Mouse (Mus musculus) C2C12 (cell line): Measurements from ENCODE around the gene Ttc21a. TPM values are rescaled to one million over a fixed set of nuclear protein-coding genes. Genes with fewer than 3 reads are reported as not detected.

ENCODE experiments used
- H3K27me3 ChIP-seq: one replicate; pipeline ENCODE4 v1.6.1; 2011; ENCODE audit not compliant: control insufficient read depth, insufficient read depth, insufficient read length
- H3K36me3 ChIP-seq: one replicate; pipeline ENCODE4 v1.6.1; 2011; ENCODE audit not compliant: control insufficient read depth, insufficient read depth
- H3K4me3 ChIP-seq: one replicate; pipeline ENCODE4 v1.5.1; 2011; ENCODE audit warnings: mild to moderate bottlenecking, control low read depth; ENCODE audit not compliant: poor library complexity, insufficient read depth, severe bottlenecking
- H3K79me2 ChIP-seq: one replicate; pipeline ENCODE4 v1.6.1; 2011; ENCODE audit not compliant: control insufficient read depth, insufficient read depth
- H3K79me3 ChIP-seq: one replicate; pipeline ENCODE4 v1.6.1; 2011; ENCODE audit warnings: low read depth, control low read depth
- H3ac ChIP-seq: one replicate; pipeline ENCODE3; 2011; ENCODE audit warnings: low read depth; ENCODE audit not compliant: control insufficient read depth, insufficient read length
- CEBPB ChIP-seq: IDR thresholded peaks from one replicate; pipeline ENCODE4 v1.6.1; 2011; ENCODE audit warnings: low read depth, mild to moderate bottlenecking, control low read depth, moderate library complexity
- CTCF ChIP-seq: IDR thresholded peaks from one replicate; pipeline ENCODE4 v1.5.1; 2011; ENCODE audit not compliant: control insufficient read depth, insufficient read depth, insufficient read length
- FOSL1 ChIP-seq: IDR thresholded peaks from one replicate; pipeline ENCODE4 v1.8.0; 2011; ENCODE audit warnings: mild to moderate bottlenecking, low read length; ENCODE audit not compliant: poor library complexity, insufficient read depth, severe bottlenecking
- MAX ChIP-seq: IDR thresholded peaks from one replicate; pipeline ENCODE4 v1.6.1; 2011; ENCODE audit warnings: mild to moderate bottlenecking, control low read depth
- MYOD1 ChIP-seq: IDR thresholded peaks from one replicate; pipeline ENCODE4 v1.6.1; 2011; ENCODE audit warnings: low read depth; ENCODE audit not compliant: control insufficient read depth, insufficient read length
- MYOG ChIP-seq: IDR thresholded peaks from one replicate; pipeline ENCODE4 v1.6.1; 2011; ENCODE audit not compliant: control insufficient read depth, insufficient read length; ENCODE audit errors: extremely low read depth
- USF1 ChIP-seq: IDR thresholded peaks from one replicate; pipeline ENCODE4 v1.6.1; 2011; ENCODE audit warnings: low read depth, mild to moderate bottlenecking, control low read depth, moderate library complexity
- polyA plus RNA-seq: library from polyadenylated mRNA; unstranded; fragments of >200 nt; fragmentation: generic; extraction: Trizol; gene quantifications from one replicate; pipeline ENCODE4 v1.2.1, GENCODE M21; 2012; ENCODE audit warnings: missing spikeins

Gene Ttc21a
- polyA plus RNA-seq, 1 experiment = 0.06 TPM

- H3K79me2 ChIP-seq = no peaks in the 10 kb centered on the region
- no peak overlapping the region for H3ac ChIP-seq
- no peak overlapping the region for H3K4me3 ChIP-seq
These were observed 79.5 kb downstream of the Ttc21a start for GRCm38 (mm10) chr9:120016956-120017355.

More at GRCm38 (mm10) chr9:120016956-120017355, 79.5 kb downstream of the Ttc21a start:
- no peaks in the 10 kb centered on the region for H3K79me3 ChIP-seq
- H3K27me3 ChIP-seq = no peaks in the 10 kb centered on the region
- TF ChIP-seq CEBPB (no peak), FOSL1 (no peak), CTCF (no peak), MAX (no peak), MYOG (no peak), USF1 (no peak), MYOD1 (no peak)
- no peaks in the 10 kb centered on the region for H3K36me3 ChIP-seq

Other genes starting within 250 kb of the Ttc21a start
- 0.09 TPM for gene Scn10a, start 218.3 kb upstream of the Ttc21a start, polyA plus RNA-seq
- gene Scn11a, start 112.2 kb upstream of the Ttc21a start, polyA plus RNA-seq = 0.01 TPM
- 16.8 TPM for gene Wdr48, start 42.7 kb upstream of the Ttc21a start, polyA plus RNA-seq
- 11.0 TPM for gene Gorasp1, start within 50 bp of the Ttc21a start, polyA plus RNA-seq
- 21.2 TPM for gene Csrnp1, start 47.1 kb downstream of the Ttc21a start, polyA plus RNA-seq
- gene Xirp1, start 86.0 kb downstream of the Ttc21a start, polyA plus RNA-seq = 3.5 TPM
- 0.04 TPM for gene Cx3cr1, start 132.3 kb downstream of the Ttc21a start, polyA plus RNA-seq
- gene Ccr8, start 154.5 kb downstream of the Ttc21a start, polyA plus RNA-seq = not detected
- 17.1 TPM for gene Slc25a38, start 172.8 kb downstream of the Ttc21a start, polyA plus RNA-seq
- gene Rpsa, start 190.1 kb downstream of the Ttc21a start, polyA plus RNA-seq = 3,947 TPM
- gene Mobp, start 212.1 kb downstream of the Ttc21a start, polyA plus RNA-seq = not detected